Mouse (Mus musculus) ES-Bruce4 (cell line): ENCODE measurements around the gene Ifitm6.

Experiments
- CTCF ChIP-seq: IDR thresholded peaks from one replicate; pipeline ENCODE4 v1.8.1; 2011; ENCODE audit warnings: low read depth, low read length
- POLR2A ChIP-seq: IDR thresholded peaks from one replicate; pipeline ENCODE4 v1.8.1; 2011; ENCODE audit warnings: low read length; ENCODE audit not compliant: insufficient read depth

DNA sequence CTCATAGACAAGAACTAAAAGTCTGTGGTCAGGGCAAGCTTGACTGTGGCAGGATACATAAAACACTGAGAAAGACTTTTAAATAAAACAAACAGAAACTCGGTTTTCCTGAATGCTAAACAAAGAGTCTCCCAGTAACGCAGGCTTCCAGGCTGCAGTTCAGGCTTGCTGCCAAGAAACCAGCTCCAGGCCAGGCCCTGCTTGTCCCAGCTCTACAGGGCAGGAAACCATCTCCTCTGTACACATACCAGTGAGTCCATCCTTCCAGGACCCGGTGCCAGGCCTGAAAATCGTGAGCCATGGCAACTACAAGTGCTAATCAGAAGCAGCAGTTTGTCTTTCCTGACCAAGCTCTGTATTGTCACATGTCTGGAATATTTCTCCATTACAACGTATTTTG lies 23.9 kb upstream of the Ifitm6 start:
- no peak for TF ChIP-seq CTCF
- TF ChIP-seq POLR2A = no peak
